Mouse (Mus musculus) thymus, postnatal 36 days (tissue): ENCODE results near the gene Cda.
"Not testable (repeated sequence)": the region's sequence is repeated elsewhere in the genome, so short reads cannot be mapped to it uniquely, and the experiment has no call there.

Source experiments
- DNase-seq, 2 experiments: peaks; one replicate each; pipeline ENCODE4 v3.0.0; 2022; ENCODE audit warnings: mixed read lengths in 2 of 2

The Cda gene

GRCm38 (mm10) chr4:138330264-138330671 lies 37.5 kb downstream of the Cda start:
- no peak for DNase-seq

- no peak for DNase-seq
These were observed 39.8 kb downstream of the Cda start for GRCm38 (mm10) chr4:138327891-138328470.

GRCm38 (mm10) chr4:138327155-138327554 lies 40.6 kb downstream of the Cda start:
- not testable (repeated sequence) for DNase-seq

- DNase-seq: peak; percentile 91
These were observed 41.6 kb downstream of the Cda start, which contains the start of gene Pink1 for GRCm38 (mm10) chr4:138326077-138326695. Gene Pink1, minus strand, starts transcription at chr4:138326307.

- peak; percentile 90 to 91 for DNase-seq
These were observed 42.2 kb downstream of the Cda start for GRCm38 (mm10) chr4:138325466-138326076.

GRCm38 (mm10) chr4:138324451-138324850 lies 43.3 kb downstream of the Cda start:
- DNase-seq: no peak

- DNase-seq: no peak
These were observed 44.0 kb downstream of the Cda start for GRCm38 (mm10) chr4:138323753-138324152.

GRCm38 (mm10) chr4:138322692-138323091 lies 45.1 kb downstream of the Cda start:
- DNase-seq: no peak

- DNase-seq: no peak
These were observed 46.3 kb downstream of the Cda start for GRCm38 (mm10) chr4:138321488-138321887.

GRCm38 (mm10) chr4:138320711-138321110 lies 47.1 kb downstream of the Cda start:
- DNase-seq: no peak

- DNase-seq: peak; percentile 70 to 74
These were observed 48.3 kb downstream of the Cda start for GRCm38 (mm10) chr4:138319508-138319907.

- peak; percentile 44 to 49 for DNase-seq
These were observed 49.1 kb downstream of the Cda start for GRCm38 (mm10) chr4:138318509-138319266.

- no peak for DNase-seq
These were observed 51.4 kb downstream of the Cda start for GRCm38 (mm10) chr4:138316369-138316768.

GRCm38 (mm10) chr4:138315781-138316180 lies 52.0 kb downstream of the Cda start:
- peak in 1 of 2 experiments; percentile 23 for DNase-seq

- DNase-seq: no peak
These were observed 54.0 kb downstream of the Cda start for GRCm38 (mm10) chr4:138313795-138314194.

GRCm38 (mm10) chr4:138313021-138313420 lies 54.8 kb downstream of the Cda start:
- DNase-seq: no peak

GRCm38 (mm10) chr4:138312105-138312504 lies 55.7 kb downstream of the Cda start:
- DNase-seq: no peak

- DNase-seq: peak; percentile 52 to 55
These were observed 56.2 kb downstream of the Cda start for GRCm38 (mm10) chr4:138311595-138311994.

GRCm38 (mm10) chr4:138310311-138310910 lies 57.4 kb downstream of the Cda start:
- DNase-seq: no peak

GRCm38 (mm10) chr4:138307739-138308138 lies 60.1 kb downstream of the Cda start:
- DNase-seq: no peak

- DNase-seq: no peak
These were observed 60.8 kb downstream of the Cda start for GRCm38 (mm10) chr4:138307025-138307424.

GRCm38 (mm10) chr4:138304340-138305104 lies 63.3 kb downstream of the Cda start, which contains the start of gene Ddost:
Gene Ddost, plus strand, starts transcription at chr4:138304730.
- DNase-seq: peak; percentile 91 to 95
